Mouse (Mus musculus): Measurements from ENCODE around the gene Kcnma1. TPM values are rescaled to one million over a fixed set of nuclear protein-coding genes. Genes with fewer than 3 reads are reported as not detected.

Kcnma1 gene
- polyA plus RNA-seq, 1 experiment from 2014 or later = 1.1 TPM

- DNase-seq (ENCODE audit: low spot score, missing footprints) (peak; percentile 70), ATAC-seq (ENCODE audit: low FRiP score) (no peak)
- H3K4me1 ChIP-seq (ENCODE audit: control insufficient read depth, insufficient read depth, low read length) = no peaks in the 10 kb centered on the region
- H3K9me3 ChIP-seq (ENCODE audit: control insufficient read depth, low read length) = no peaks in the 10 kb centered on the region
- no peak overlapping the region for H3K4me2 ChIP-seq
- H3K27ac ChIP-seq (ENCODE audit: low read depth, low read length) = no peak overlapping the region
- no peak overlapping the region for H3K9ac ChIP-seq (ENCODE audit: low read length)
- WGBS = 69% methylated on average over 5 of the region's 5 CpGs
- H3K4me3 ChIP-seq (ENCODE audit: low read depth, low read length) = no peak overlapping the region
- H3K36me3 ChIP-seq (ENCODE audit: control insufficient read depth, insufficient read depth, low read length) = no peaks in the 10 kb centered on the region
- H3K27me3 ChIP-seq (ENCODE audit: control insufficient read depth, insufficient read depth, low read length) = no peaks in the 10 kb centered on the region
Measured at GRCm38 (mm10) chr14:23552252-23552974, 461.9 kb downstream of the Kcnma1 start.

GRCm38 (mm10) chr14:23550467-23550866 lies 463.8 kb downstream of the Kcnma1 start:
- Histone ChIP-seq H3K9ac (ENCODE audit: low read length) (no peak overlapping the region), H3K4me1 (ENCODE audit: control insufficient read depth, insufficient read depth, low read length) (no peaks in the 10 kb centered on the region), H3K27me3 (ENCODE audit: control insufficient read depth, insufficient read depth, low read length) (no peaks in the 10 kb centered on the region), H3K36me3 (ENCODE audit: control insufficient read depth, insufficient read depth, low read length) (no peaks in the 10 kb centered on the region), H3K4me2 (no peak overlapping the region), H3K4me3 (ENCODE audit: low read depth, low read length) (no peak overlapping the region), H3K27ac (ENCODE audit: low read depth, low read length) (no peak overlapping the region), H3K9me3 (ENCODE audit: control insufficient read depth, low read length) (no peaks in the 10 kb centered on the region)
- peak; percentile 35 for DNase-seq (ENCODE audit: low spot score, missing footprints)
- WGBS = 81% methylated on average over 3 of the region's 3 CpGs
- ATAC-seq (ENCODE audit: low FRiP score) = no peak

GRCm38 (mm10) chr14:23542131-23542530 lies 472.2 kb downstream of the Kcnma1 start:
- Histone ChIP-seq H3K27me3 (ENCODE audit: control insufficient read depth, insufficient read depth, low read length) (no peaks in the 10 kb centered on the region), H3K9ac (ENCODE audit: low read length) (no peak overlapping the region), H3K4me1 (ENCODE audit: control insufficient read depth, insufficient read depth, low read length) (no peaks in the 10 kb centered on the region), H3K9me3 (ENCODE audit: control insufficient read depth, low read length) (no peaks in the 10 kb centered on the region), H3K4me2 (no peak overlapping the region), H3K4me3 (ENCODE audit: low read depth, low read length) (no peak overlapping the region), H3K27ac (ENCODE audit: low read depth, low read length) (no peak overlapping the region), H3K36me3 (ENCODE audit: control insufficient read depth, insufficient read depth, low read length) (no peaks in the 10 kb centered on the region)
- WGBS = 90% methylated on average over 6 of the region's 6 CpGs
- DNase-seq (ENCODE audit: low spot score, missing footprints) = peak; percentile 26
- ATAC-seq (ENCODE audit: low FRiP score) = no peak

DNA sequence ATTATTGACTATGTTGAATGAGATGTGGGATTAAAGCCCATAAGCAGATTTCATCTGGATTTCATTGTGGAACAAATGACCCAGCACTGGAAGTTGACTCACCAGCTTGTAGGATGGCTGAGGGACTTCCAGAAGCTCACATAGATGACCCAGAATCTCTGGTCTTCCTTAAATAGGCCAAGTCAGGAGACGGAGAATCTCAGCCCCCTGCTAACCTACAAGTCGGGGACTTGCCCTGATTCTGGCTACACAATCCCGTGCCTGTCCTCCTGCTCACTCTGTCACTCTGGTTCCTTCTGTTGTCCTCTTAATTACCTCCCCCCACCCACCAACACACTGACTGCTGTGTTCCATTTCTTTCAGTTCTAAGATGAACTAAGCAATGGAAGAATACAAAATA lies 474.7 kb downstream of the Kcnma1 start:
- ATAC-seq (ENCODE audit: low FRiP score) = no peak
- Histone ChIP-seq H3K9ac (ENCODE audit: low read length) (no peak overlapping the region), H3K4me1 (ENCODE audit: control insufficient read depth, insufficient read depth, low read length) (no peaks in the 10 kb centered on the region), H3K27me3 (ENCODE audit: control insufficient read depth, insufficient read depth, low read length) (no peaks in the 10 kb centered on the region), H3K9me3 (ENCODE audit: control insufficient read depth, low read length) (no peaks in the 10 kb centered on the region), H3K4me3 (ENCODE audit: low read depth, low read length) (no peak overlapping the region), H3K27ac (ENCODE audit: low read depth, low read length) (no peak overlapping the region), H3K4me2 (no peak overlapping the region), H3K36me3 (ENCODE audit: control insufficient read depth, insufficient read depth, low read length) (no peaks in the 10 kb centered on the region)
- DNase-seq (ENCODE audit: low spot score, missing footprints) = no peak
- WGBS = 90% methylated on average over 3 of the region's 3 CpGs

- Histone ChIP-seq H3K9ac (ENCODE audit: low read length) (no peak overlapping the region), H3K4me1 (ENCODE audit: control insufficient read depth, insufficient read depth, low read length) (no peaks in the 10 kb centered on the region), H3K4me2 (no peak overlapping the region), H3K4me3 (ENCODE audit: low read depth, low read length) (no peak overlapping the region), H3K27ac (ENCODE audit: low read depth, low read length) (no peak overlapping the region), H3K36me3 (ENCODE audit: control insufficient read depth, insufficient read depth, low read length) (no peaks in the 10 kb centered on the region), H3K9me3 (ENCODE audit: control insufficient read depth, low read length) (no peaks in the 10 kb centered on the region), H3K27me3 (ENCODE audit: control insufficient read depth, insufficient read depth, low read length) (no peaks in the 10 kb centered on the region)
- ATAC-seq (ENCODE audit: low FRiP score) = no peak
- 92% methylated on average over 3 of the region's 3 CpGs for WGBS
- no peak for DNase-seq (ENCODE audit: low spot score, missing footprints)
Measured at GRCm38 (mm10) chr14:23533346-23533745, 480.9 kb downstream of the Kcnma1 start.

GRCm38 (mm10) chr14:23531735-23532525 lies 482.4 kb downstream of the Kcnma1 start:
- Histone ChIP-seq H3K27ac (ENCODE audit: low read depth, low read length) (no peak overlapping the region), H3K4me2 (no peak overlapping the region), H3K27me3 (ENCODE audit: control insufficient read depth, insufficient read depth, low read length) (no peaks in the 10 kb centered on the region), H3K4me1 (ENCODE audit: control insufficient read depth, insufficient read depth, low read length) (no peaks in the 10 kb centered on the region), H3K9ac (ENCODE audit: low read length) (no peak overlapping the region), H3K36me3 (ENCODE audit: control insufficient read depth, insufficient read depth, low read length) (no peaks in the 10 kb centered on the region), H3K9me3 (ENCODE audit: control insufficient read depth, low read length) (no peaks in the 10 kb centered on the region), H3K4me3 (ENCODE audit: low read depth, low read length) (no peak overlapping the region)
- 76% methylated on average over 8 of the region's 8 CpGs for WGBS
- ATAC-seq (ENCODE audit: low FRiP score) = no peak
- peak; percentile 78 for DNase-seq (ENCODE audit: low spot score, missing footprints)

GRCm38 (mm10) chr14:23529720-23530119 lies 484.6 kb downstream of the Kcnma1 start:
- Histone ChIP-seq H3K36me3 (ENCODE audit: control insufficient read depth, insufficient read depth, low read length) (no peaks in the 10 kb centered on the region), H3K9me3 (ENCODE audit: control insufficient read depth, low read length) (no peaks in the 10 kb centered on the region), H3K4me2 (no peak overlapping the region), H3K4me1 (ENCODE audit: control insufficient read depth, insufficient read depth, low read length) (no peaks in the 10 kb centered on the region), H3K27me3 (ENCODE audit: control insufficient read depth, insufficient read depth, low read length) (no peaks in the 10 kb centered on the region), H3K9ac (ENCODE audit: low read length) (no peak overlapping the region), H3K27ac (ENCODE audit: low read depth, low read length) (no peak overlapping the region), H3K4me3 (ENCODE audit: low read depth, low read length) (no peak overlapping the region)
- DNase-seq (ENCODE audit: low spot score, missing footprints) (peak; percentile 92), ATAC-seq (ENCODE audit: low FRiP score) (no peak)
- WGBS = 15% methylated on average over 4 of the region's 4 CpGs

DNA sequence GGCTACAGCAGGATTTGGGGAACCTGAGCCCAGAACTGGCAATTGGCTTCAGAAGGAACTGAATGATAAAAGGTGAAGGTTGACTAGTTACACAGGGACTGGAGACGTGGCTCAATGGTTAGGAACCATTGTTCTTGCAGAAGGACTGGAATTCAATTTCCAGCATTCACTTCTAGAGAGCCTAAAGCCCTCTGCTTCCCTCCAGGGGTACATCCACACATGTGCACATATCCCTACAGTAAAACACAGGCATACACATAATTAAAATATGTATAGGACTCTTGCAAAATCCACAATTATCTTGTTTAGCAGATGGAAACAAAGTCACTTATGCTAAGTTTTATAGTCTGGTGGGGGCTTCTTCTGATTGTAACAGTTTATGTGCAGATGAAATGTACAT lies 485.1 kb downstream of the Kcnma1 start:
- DNase-seq (ENCODE audit: low spot score, missing footprints) = no peak
- Histone ChIP-seq H3K27ac (ENCODE audit: low read depth, low read length) (no peak overlapping the region), H3K27me3 (ENCODE audit: control insufficient read depth, insufficient read depth, low read length) (no peaks in the 10 kb centered on the region), H3K9ac (ENCODE audit: low read length) (no peak overlapping the region), H3K36me3 (ENCODE audit: control insufficient read depth, insufficient read depth, low read length) (no peaks in the 10 kb centered on the region), H3K4me3 (ENCODE audit: low read depth, low read length) (no peak overlapping the region), H3K9me3 (ENCODE audit: control insufficient read depth, low read length) (no peaks in the 10 kb centered on the region), H3K4me2 (no peak overlapping the region), H3K4me1 (ENCODE audit: control insufficient read depth, insufficient read depth, low read length) (no peaks in the 10 kb centered on the region)
- ATAC-seq (ENCODE audit: low FRiP score) = no peak
- 33% methylated on average over 1 of the region's 1 CpGs for WGBS

GRCm38 (mm10) chr14:23525910-23526309 lies 488.4 kb downstream of the Kcnma1 start:
- Histone ChIP-seq H3K4me3 (ENCODE audit: low read depth, low read length) (no peak overlapping the region), H3K27ac (ENCODE audit: low read depth, low read length) (no peak overlapping the region), H3K27me3 (ENCODE audit: control insufficient read depth, insufficient read depth, low read length) (no peaks in the 10 kb centered on the region), H3K9me3 (ENCODE audit: control insufficient read depth, low read length) (no peaks in the 10 kb centered on the region), H3K36me3 (ENCODE audit: control insufficient read depth, insufficient read depth, low read length) (no peaks in the 10 kb centered on the region), H3K9ac (ENCODE audit: low read length) (no peak overlapping the region), H3K4me1 (ENCODE audit: control insufficient read depth, insufficient read depth, low read length) (no peaks in the 10 kb centered on the region), H3K4me2 (no peak overlapping the region)
- no peak for ATAC-seq (ENCODE audit: low FRiP score)
- no peak for DNase-seq (ENCODE audit: low spot score, missing footprints)
- WGBS = 97% methylated on average over 1 of the region's 1 CpGs

Measured in midbrain, embryonic 11.5 days (tissue).